Mouse (Mus musculus) forebrain, embryonic 12.5 days (tissue): ENCODE measurements around the gene Hsph1. TPM values are rescaled to one million over a fixed set of nuclear protein-coding genes. Genes with fewer than 3 reads are reported as not detected.

Experiments used
- ATAC-seq: fragments of 200-750 bp; cut with Nextera tagmentation; 2 replicates; pipeline ENCODE4 v1.8.0; 2017; ENCODE audit warnings: moderate TSS enrichment; ENCODE audit not compliant: low FRiP score
- H3K27ac ChIP-seq: fragments of 300-500 bp; sonication (generic); 2 replicates; pipeline ENCODE4 v1.5.1; 2016; ENCODE audit warnings: mild to moderate bottlenecking
- H3K27me3 ChIP-seq: fragments of 300-500 bp; sonication (generic); 2 replicates; pipeline ENCODE4 v1.6.1; 2016; ENCODE audit warnings: mild to moderate bottlenecking
- H3K36me3 ChIP-seq: fragments of 300-500 bp; sonication (generic); replicated peaks from 2 replicates; pipeline ENCODE4 v1.6.1; 2016; ENCODE audit warnings: mild to moderate bottlenecking
- H3K4me1 ChIP-seq: fragments of 300-500 bp; sonication (generic); 2 replicates; pipeline ENCODE4 v1.6.1; 2016
- H3K4me2 ChIP-seq: fragments of 300-500 bp; sonication (generic); 2 replicates; pipeline ENCODE4 v1.6.1; 2016; ENCODE audit warnings: mild to moderate bottlenecking, moderate library complexity
- H3K4me3 ChIP-seq: fragments of 300-500 bp; sonication (generic); replicated peaks from 2 replicates; pipeline ENCODE4 v1.5.1; 2016; ENCODE audit warnings: mild to moderate bottlenecking
- H3K9ac ChIP-seq: fragments of 300-500 bp; sonication (generic); 2 replicates; pipeline ENCODE4 v1.6.1; 2016; ENCODE audit warnings: mild to moderate bottlenecking
- H3K9me3 ChIP-seq: fragments of 300-500 bp; sonication (generic); 2 replicates; pipeline ENCODE4 v1.6.1; 2016
- WGBS: fragments of 180-500 bp; shearing (Covaris S2); methylation state at CpG from one replicate; pipeline ENCODE4 v1.1.7; 2016; 5-methylcytosine and 5-hydroxymethylcytosine counted together
- polyA plus RNA-seq: library from polyadenylated mRNA; unstranded; fragments of >200 nt; fragmentation: Nextera tagmentation; extraction: Ambion mirVana; gene quantifications from 2 replicates; pipeline ENCODE4 v1.2.1, GENCODE M21; 2016

The Hsph1 gene
- polyA plus RNA-seq, 1 experiment from 2014 or later: 123 TPM

GRCm38 (mm10) chr5:149611476-149612164 lies 24.6 kb downstream of the Hsph1 start:
- peak overlapping the region; percentile 21; the same call in 1 of the 2 replicates for H3K27ac ChIP-seq
- H3K4me3 ChIP-seq: no peak overlapping the region
- 67% methylated on average over 16 of the region's 16 CpGs for whole genome bisulfite sequencing
- H3K4me1 ChIP-seq: peaks cover 2% of the 10 kb centered on the region; the same call in 1 of the 2 replicates
- H3K9me3 ChIP-seq: no peaks in the 10 kb centered on the region
- H3K36me3 ChIP-seq: peaks cover 32% of the 10 kb centered on the region
- H3K9ac ChIP-seq: no peak overlapping the region
- H3K4me2 ChIP-seq: no peak overlapping the region
- ATAC-seq: no peak
- H3K27me3 ChIP-seq: no peaks in the 10 kb centered on the region

DNA sequence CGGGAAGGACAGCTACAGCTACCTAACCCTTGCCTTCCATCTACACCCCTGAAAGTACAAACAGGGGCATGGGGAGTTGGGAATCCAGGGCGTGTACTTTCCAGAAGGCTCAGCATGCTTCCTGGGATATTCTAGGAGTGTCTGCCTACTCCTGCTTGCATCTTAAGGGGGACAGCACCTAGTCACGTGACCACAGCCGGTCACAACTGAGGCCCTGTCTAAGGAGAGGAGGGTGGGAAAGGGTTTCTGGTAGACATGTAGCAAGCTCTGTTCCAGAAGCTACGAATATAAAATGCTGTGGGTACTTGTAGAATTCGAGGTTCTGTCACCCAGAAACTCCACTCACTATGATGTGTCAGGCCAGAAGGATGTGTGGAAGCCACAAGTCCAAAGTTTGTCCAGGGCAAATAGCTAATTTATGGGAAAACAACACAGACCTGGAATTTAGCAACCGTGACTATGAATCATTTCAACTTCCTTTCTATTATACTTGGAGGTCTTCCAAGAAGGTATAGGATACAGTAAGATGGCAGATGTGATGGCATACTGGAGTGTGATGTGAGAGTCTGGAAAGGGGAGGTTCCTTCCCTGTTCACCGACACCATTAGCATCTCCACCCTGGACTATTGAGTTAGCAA lies 29.0 kb downstream of the Hsph1 start:
- Histone ChIP-seq H3K9ac (no peak overlapping the region), H3K4me2 (no peak overlapping the region), H3K4me3 (no peak overlapping the region), H3K9me3 (no peaks in the 10 kb centered on the region), H3K27me3 (no peaks in the 10 kb centered on the region), H3K4me1 (peaks cover 2% of the 10 kb centered on the region; the same call in 1 of the 2 replicates), H3K27ac (no peak overlapping the region), H3K36me3 (no peaks in the 10 kb centered on the region)
- WGBS: 86% methylated on average over 8 of the region's 8 CpGs
- ATAC-seq: no peak

DNA sequence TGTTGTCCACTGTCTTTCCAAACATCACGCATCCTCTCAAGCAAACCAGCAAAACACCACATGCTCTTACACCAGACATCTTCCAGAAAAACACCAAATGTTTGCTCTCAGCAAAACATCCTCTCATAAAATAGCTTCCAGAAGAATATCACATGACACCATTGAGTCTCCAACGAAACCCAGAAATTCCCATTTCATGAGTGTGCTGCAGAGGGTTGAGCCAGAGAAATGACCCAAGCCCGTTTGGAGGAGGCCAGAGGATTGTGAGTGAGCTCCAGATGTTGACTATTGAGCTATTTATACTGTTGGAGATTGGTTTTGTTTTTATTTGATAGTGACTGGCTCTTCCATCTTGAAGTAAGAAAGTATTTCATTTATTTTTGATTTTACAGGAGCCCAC lies 32.9 kb downstream of the Hsph1 start:
- H3K4me2 ChIP-seq: no peak overlapping the region
- H3K27ac ChIP-seq: no peak overlapping the region
- H3K4me3 ChIP-seq: no peak overlapping the region
- H3K9me3 ChIP-seq: no peaks in the 10 kb centered on the region
- H3K27me3 ChIP-seq: no peaks in the 10 kb centered on the region
- no peaks in the 10 kb centered on the region for H3K36me3 ChIP-seq
- peaks cover 3% of the 10 kb centered on the region; the same call in 1 of the 2 replicates for H3K4me1 ChIP-seq
- WGBS: 76% methylated on average over 3 of the region's 3 CpGs
- ATAC-seq: no peak
- no peak overlapping the region for H3K9ac ChIP-seq

GRCm38 (mm10) chr5:149601996-149602395 lies 34.2 kb downstream of the Hsph1 start:
- WGBS: 91% methylated on average over 3 of the region's 3 CpGs

DNA sequence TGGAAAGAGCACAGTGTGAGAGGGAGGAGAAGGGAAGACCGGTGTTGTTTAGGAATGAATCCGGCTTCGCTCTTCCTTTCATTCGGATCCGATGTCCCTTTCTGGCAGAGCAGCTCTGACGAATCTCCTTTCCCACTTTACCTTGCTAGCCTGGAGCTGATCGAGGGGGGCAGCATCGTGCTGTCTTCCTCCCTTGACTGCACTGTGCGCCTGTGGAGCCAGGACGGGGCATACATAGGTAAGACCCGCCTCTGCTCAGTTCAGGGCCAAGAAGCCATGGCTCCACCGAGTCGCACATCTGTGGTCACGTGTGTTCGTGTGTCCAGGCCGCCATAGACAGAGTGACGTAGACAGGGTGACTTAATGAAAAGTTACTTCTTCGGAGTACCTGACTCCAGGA lies 38.8 kb downstream of the Hsph1 start:
- no peak for ATAC-seq
- 47% methylated on average over 18 of the region's 18 CpGs for WGBS
- no peak overlapping the region for H3K4me3 ChIP-seq
- H3K4me2 ChIP-seq: no peak overlapping the region
- 0 out of 2 replicates have a peak, but pooled peaks cover 2% of the 10 kb centered on the region for H3K27me3 ChIP-seq
- no peaks in the 10 kb centered on the region for H3K36me3 ChIP-seq
- peaks cover 3% of the 10 kb centered on the region; the same call in 1 of the 2 replicates for H3K4me1 ChIP-seq
- H3K27ac ChIP-seq: no peak overlapping the region
- H3K9me3 ChIP-seq: no peaks in the 10 kb centered on the region
- no peak overlapping the region for H3K9ac ChIP-seq

More at GRCm38 (mm10) chr5:149601996-149602395, 34.2 kb downstream of the Hsph1 start:
- Histone ChIP-seq H3K27ac (no peak overlapping the region), H3K9ac (no peak overlapping the region), H3K4me3 (no peak overlapping the region), H3K36me3 (no peaks in the 10 kb centered on the region), H3K9me3 (no peaks in the 10 kb centered on the region), H3K4me1 (peaks cover 3% of the 10 kb centered on the region; the same call in 1 of the 2 replicates), H3K4me2 (no peak overlapping the region), H3K27me3 (0 out of 2 replicates have a peak, but pooled peaks cover 2% of the 10 kb centered on the region)
- ATAC-seq: no peak

DNA sequence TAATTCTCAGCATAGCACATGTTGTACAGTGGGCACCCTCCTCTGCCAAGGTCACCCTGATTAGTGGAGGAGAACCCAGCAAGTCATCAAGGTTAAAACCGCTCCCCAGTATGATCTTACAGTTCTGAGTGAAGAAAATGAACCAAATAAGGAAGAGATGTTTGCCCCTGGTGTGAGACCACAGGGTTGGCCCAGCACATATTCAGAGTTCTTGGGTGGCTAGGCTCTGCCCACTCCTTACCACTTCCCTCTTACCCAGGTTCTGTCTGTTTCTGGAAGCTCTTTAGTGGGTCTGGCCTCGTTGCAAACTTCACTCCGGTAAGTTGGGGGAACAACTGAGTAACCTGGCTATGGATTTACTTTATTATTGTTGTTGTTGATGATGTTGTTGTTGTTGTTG lies 42.0 kb downstream of the Hsph1 start:
- Histone ChIP-seq H3K9me3 (no peaks in the 10 kb centered on the region), H3K36me3 (no peaks in the 10 kb centered on the region), H3K4me1 (no peaks in the 10 kb centered on the region), H3K4me2 (no peak overlapping the region), H3K27me3 (0 out of 2 replicates have a peak, but pooled peaks cover 2% of the 10 kb centered on the region), H3K4me3 (no peak overlapping the region), H3K9ac (no peak overlapping the region), H3K27ac (no peak overlapping the region)
- no peak for ATAC-seq
- WGBS: 93% methylated on average over 3 of the region's 3 CpGs

GRCm38 (mm10) chr5:149589932-149590331 lies 46.2 kb downstream of the Hsph1 start:
- no peak overlapping the region for H3K27ac ChIP-seq

GRCm38 (mm10) chr5:149588814-149589534 lies 47.2 kb downstream of the Hsph1 start:
- Histone ChIP-seq H3K9ac (no peak overlapping the region), H3K27ac (no peak overlapping the region), H3K4me1 (peaks cover 5% of the 10 kb centered on the region; the same call in 1 of the 2 replicates), H3K4me2 (no peak overlapping the region), H3K4me3 (no peak overlapping the region), H3K27me3 (no peaks in the 10 kb centered on the region), H3K9me3 (no peaks in the 10 kb centered on the region), H3K36me3 (no peaks in the 10 kb centered on the region)
- no peak for ATAC-seq
- 73% methylated on average over 7 of the region's 7 CpGs for WGBS

More at GRCm38 (mm10) chr5:149589932-149590331, 46.2 kb downstream of the Hsph1 start:
- Histone ChIP-seq H3K4me1 (peaks cover 5% of the 10 kb centered on the region; the same call in 1 of the 2 replicates), H3K9ac (no peak overlapping the region), H3K4me3 (no peak overlapping the region), H3K4me2 (no peak overlapping the region), H3K9me3 (no peaks in the 10 kb centered on the region), H3K27me3 (no peaks in the 10 kb centered on the region), H3K36me3 (no peaks in the 10 kb centered on the region)
- WGBS: 70% methylated on average over 3 of the region's 3 CpGs
- ATAC-seq: no peak

- 89% methylated on average over 11 of the region's 11 CpGs for WGBS
- Histone ChIP-seq H3K4me2 (no peak overlapping the region), H3K27ac (no peak overlapping the region), H3K9me3 (no peaks in the 10 kb centered on the region), H3K9ac (no peak overlapping the region), H3K27me3 (0 out of 2 replicates have a peak, but pooled peaks cover 2% of the 10 kb centered on the region), H3K4me3 (no peak overlapping the region), H3K4me1 (peaks cover 5% of the 10 kb centered on the region; the same call in 1 of the 2 replicates), H3K36me3 (no peaks in the 10 kb centered on the region)
- no peak for ATAC-seq
Measured at GRCm38 (mm10) chr5:149587327-149587895, 48.8 kb downstream of the Hsph1 start.

DNA sequence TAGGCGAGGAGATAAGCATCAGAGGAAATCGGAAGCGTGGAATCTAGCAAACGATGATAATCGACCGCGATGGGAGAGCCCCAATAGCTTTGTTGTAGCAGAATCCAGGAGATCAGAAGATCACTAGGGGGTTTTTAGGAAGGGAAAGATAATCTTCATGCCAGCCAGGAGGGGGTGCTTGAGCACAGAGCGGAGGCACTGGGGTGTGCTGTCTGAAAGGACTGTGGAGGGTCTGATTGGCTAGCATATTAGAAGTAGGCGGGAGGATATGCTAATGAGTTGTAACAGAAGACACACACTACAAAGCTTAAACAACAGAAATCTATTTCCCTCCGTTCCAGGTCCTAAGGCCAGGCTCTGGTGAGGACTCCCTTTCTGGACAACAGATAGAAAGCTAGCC lies 50.3 kb downstream of the Hsph1 start:
- H3K4me3 ChIP-seq: no peak overlapping the region
- H3K27ac ChIP-seq: no peak overlapping the region
- no peaks in the 10 kb centered on the region for H3K9me3 ChIP-seq
- H3K4me1 ChIP-seq: peaks cover 5% of the 10 kb centered on the region; the same call in 1 of the 2 replicates
- no peak overlapping the region for H3K9ac ChIP-seq
- 60% methylated on average over 10 of the region's 10 CpGs for WGBS
- ATAC-seq: no peak
- H3K4me2 ChIP-seq: no peak overlapping the region
- 0 out of 2 replicates have a peak, but pooled peaks cover 2% of the 10 kb centered on the region for H3K27me3 ChIP-seq
- no peaks in the 10 kb centered on the region for H3K36me3 ChIP-seq

GRCm38 (mm10) chr5:149585231-149585630 lies 50.9 kb downstream of the Hsph1 start:
- no peak overlapping the region for H3K4me3 ChIP-seq
- H3K9me3 ChIP-seq: no peaks in the 10 kb centered on the region
- H3K9ac ChIP-seq: no peak overlapping the region
- WGBS: 86% methylated on average over 1 of the region's 1 CpGs
- H3K27me3 ChIP-seq: 0 out of 2 replicates have a peak, but pooled peaks cover 2% of the 10 kb centered on the region
- no peak overlapping the region for H3K4me2 ChIP-seq
- ATAC-seq: no peak
- H3K4me1 ChIP-seq: peaks cover 5% of the 10 kb centered on the region; the same call in 1 of the 2 replicates
- no peaks in the 10 kb centered on the region for H3K36me3 ChIP-seq
- no peak overlapping the region for H3K27ac ChIP-seq
